Mouse (Mus musculus) midbrain, embryonic 12.5 days (tissue): ENCODE measurements around the gene Grm8. TPM values are rescaled to one million over a fixed set of nuclear protein-coding genes. Genes with fewer than 3 reads are reported as not detected.

Experiments used
- ATAC-seq: fragments of 200-750 bp; cut with Nextera tagmentation; 2 replicates; pipeline ENCODE4 v1.8.0; 2017; ENCODE audit warnings: low read depth, moderate TSS enrichment, moderate library complexity; ENCODE audit not compliant: low FRiP score
- H3K27ac ChIP-seq: fragments of 300-500 bp; sonication (generic); replicated peaks from 2 replicates; pipeline ENCODE4 v1.5.1; 2016; ENCODE audit warnings: mild to moderate bottlenecking
- H3K27me3 ChIP-seq: fragments of 300-500 bp; sonication (generic); 2 replicates; pipeline ENCODE4 v1.6.1; 2016; ENCODE audit warnings: mild to moderate bottlenecking
- H3K36me3 ChIP-seq: fragments of 300-500 bp; sonication (generic); 2 replicates; pipeline ENCODE4 v1.6.1; 2016
- H3K4me1 ChIP-seq: fragments of 300-500 bp; sonication (generic); 2 replicates; pipeline ENCODE4 v1.6.1; 2016
- H3K4me2 ChIP-seq: fragments of 300-500 bp; sonication (generic); replicated peaks from 2 replicates; pipeline ENCODE4 v1.6.1; 2016; ENCODE audit warnings: mild to moderate bottlenecking, moderate library complexity
- H3K4me3 ChIP-seq: fragments of 300-500 bp; sonication (generic); 2 replicates; pipeline ENCODE4 v1.5.1; 2016; ENCODE audit warnings: mild to moderate bottlenecking
- H3K9ac ChIP-seq: fragments of 300-500 bp; sonication (generic); replicated peaks from 2 replicates; pipeline ENCODE4 v1.6.1; 2016; ENCODE audit warnings: mild to moderate bottlenecking, moderate library complexity
- H3K9me3 ChIP-seq: fragments of 300-500 bp; sonication (generic); 2 replicates; pipeline ENCODE4 v1.6.1; 2016; ENCODE audit warnings: mild to moderate bottlenecking
- WGBS: fragments of 180-500 bp; shearing (Covaris S2); methylation state at CpG from one replicate; pipeline ENCODE4 v1.1.7; 2016; 5-methylcytosine and 5-hydroxymethylcytosine counted together
- polyA plus RNA-seq: library from polyadenylated mRNA; unstranded; fragments of >200 nt; fragmentation: Nextera tagmentation; extraction: Ambion mirVana; gene quantifications from 2 replicates; pipeline ENCODE4 v1.2.1, GENCODE M21; 2016

Grm8 gene
- polyA plus RNA-seq, 1 experiment from 2014 or later = 6.4 TPM

GRCm38 (mm10) chr6:27812789-27813188 is 322.2 kb downstream of the Grm8 start:
- Histone ChIP-seq H3K9me3 (no peaks in the 10 kb centered on the region), H3K36me3 (no peaks in the 10 kb centered on the region), H3K4me2 (no peak overlapping the region), H3K27ac (no peak overlapping the region), H3K27me3 (no peaks in the 10 kb centered on the region), H3K4me1 (no peaks in the 10 kb centered on the region), H3K9ac (no peak overlapping the region), H3K4me3 (no peak overlapping the region)
- ATAC-seq = no peak
- 68% methylated on average over 5 of the region's 5 CpGs for WGBS

DNA sequence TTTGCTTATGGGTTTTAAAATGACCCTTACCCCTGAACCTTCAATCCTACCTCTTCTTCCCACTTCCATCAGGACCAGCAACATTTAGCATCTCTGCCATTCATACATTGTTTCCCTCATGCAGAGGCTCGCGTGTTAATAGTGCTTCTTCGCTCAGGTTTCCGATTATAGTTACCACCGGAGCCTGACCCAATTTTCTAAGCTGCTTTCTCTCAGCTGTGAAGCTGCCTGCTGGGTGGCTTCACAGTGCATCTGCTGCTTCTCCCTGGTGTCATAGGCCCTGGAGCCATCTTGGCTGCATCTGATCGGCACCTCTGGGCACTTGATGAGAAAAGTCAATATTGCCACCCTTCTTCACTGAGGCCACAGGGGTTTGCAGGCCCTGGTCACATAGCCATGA is 325.0 kb downstream of the Grm8 start:
- no peak overlapping the region for H3K4me3 ChIP-seq
- no peaks in the 10 kb centered on the region for H3K4me1 ChIP-seq
- no peaks in the 10 kb centered on the region for H3K9me3 ChIP-seq
- 86% methylated on average over 6 of the region's 6 CpGs for WGBS
- no peak overlapping the region for H3K9ac ChIP-seq
- no peaks in the 10 kb centered on the region for H3K36me3 ChIP-seq
- H3K27me3 ChIP-seq = no peaks in the 10 kb centered on the region
- H3K27ac ChIP-seq = no peak overlapping the region
- H3K4me2 ChIP-seq = no peak overlapping the region
- no peak for ATAC-seq

DNA sequence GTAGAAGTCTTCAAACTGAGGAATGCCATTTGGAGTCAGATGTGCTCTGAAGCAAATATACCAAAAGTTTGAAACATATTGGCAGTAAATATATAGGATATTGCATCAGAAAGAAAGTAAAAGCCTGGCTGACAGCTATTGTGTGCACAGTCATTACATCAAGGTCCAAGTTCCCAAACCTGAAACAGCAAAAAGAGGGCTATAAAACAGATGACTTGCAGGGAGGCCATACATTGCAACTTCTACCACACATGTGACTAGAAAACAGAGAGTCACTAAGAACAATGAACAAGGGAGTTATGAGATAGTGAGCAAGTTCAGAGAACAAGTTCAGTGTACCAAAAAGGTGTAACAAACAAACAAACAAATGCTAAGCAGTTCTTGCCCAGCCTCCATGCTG is 328.2 kb downstream of the Grm8 start:
- no peaks in the 10 kb centered on the region for H3K36me3 ChIP-seq
- no peak overlapping the region for H3K4me3 ChIP-seq
- H3K27ac ChIP-seq = no peak overlapping the region
- no peaks in the 10 kb centered on the region for H3K4me1 ChIP-seq
- no peak for ATAC-seq
- no peak overlapping the region for H3K9ac ChIP-seq
- no peak overlapping the region for H3K4me2 ChIP-seq
- H3K27me3 ChIP-seq = no peaks in the 10 kb centered on the region
- H3K9me3 ChIP-seq = no peaks in the 10 kb centered on the region

DNA sequence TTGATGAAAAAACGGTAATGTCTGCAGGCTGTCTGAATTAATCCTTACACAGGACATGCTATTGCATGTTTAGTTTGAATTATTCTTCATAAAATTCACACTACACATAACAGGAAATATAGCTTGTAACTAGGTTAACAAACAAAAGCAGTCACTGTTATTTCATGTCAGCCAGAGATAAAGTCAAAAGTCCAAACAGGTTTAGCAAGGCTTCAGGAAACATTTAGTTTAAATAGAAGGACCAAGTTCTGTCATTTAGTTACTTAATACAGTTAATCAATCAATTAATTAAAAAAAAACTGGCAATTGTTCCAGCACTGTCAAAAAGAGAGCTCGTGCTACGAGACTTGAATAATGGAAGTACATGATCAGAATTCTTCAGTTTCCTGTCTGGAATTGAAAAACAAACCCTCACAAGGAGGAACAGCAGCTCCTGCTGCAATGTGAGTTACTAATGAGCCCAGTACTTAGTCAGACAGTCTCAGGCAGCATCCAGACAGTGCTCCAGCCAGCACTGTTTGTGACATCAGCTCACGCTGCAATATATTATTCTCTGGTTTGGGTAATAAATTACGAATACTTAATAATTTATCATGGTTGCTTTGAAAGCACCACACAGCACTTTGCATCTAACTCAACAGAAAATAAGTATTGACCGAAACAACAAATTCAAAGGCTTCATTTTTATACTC is 334.0 kb downstream of the Grm8 start:
- H3K4me3 ChIP-seq = no peak overlapping the region
- 80% methylated on average over 6 of the region's 6 CpGs for WGBS
- no peak overlapping the region for H3K4me2 ChIP-seq
- no peaks in the 10 kb centered on the region for H3K36me3 ChIP-seq
- no peak overlapping the region for H3K9ac ChIP-seq
- H3K27ac ChIP-seq = no peak overlapping the region
- no peak for ATAC-seq
- no peaks in the 10 kb centered on the region for H3K4me1 ChIP-seq
- H3K9me3 ChIP-seq = no peaks in the 10 kb centered on the region
- no peaks in the 10 kb centered on the region for H3K27me3 ChIP-seq

- no peak overlapping the region for H3K4me2 ChIP-seq
- H3K4me3 ChIP-seq = no peak overlapping the region
- H3K27me3 ChIP-seq = no peaks in the 10 kb centered on the region
- H3K4me1 ChIP-seq = no peaks in the 10 kb centered on the region
- H3K36me3 ChIP-seq = no peaks in the 10 kb centered on the region
- ATAC-seq = no peak
- no peak overlapping the region for H3K9ac ChIP-seq
- WGBS = 91% methylated on average over 3 of the region's 3 CpGs
- H3K9me3 ChIP-seq = no peaks in the 10 kb centered on the region
- H3K27ac ChIP-seq = no peak overlapping the region
Observed at GRCm38 (mm10) chr6:27798735-27799134, 336.2 kb downstream of the Grm8 start.

- ATAC-seq = no peak
- Histone ChIP-seq H3K27me3 (no peaks in the 10 kb centered on the region), H3K4me3 (no peak overlapping the region), H3K9me3 (no peaks in the 10 kb centered on the region), H3K27ac (no peak overlapping the region), H3K36me3 (no peaks in the 10 kb centered on the region), H3K4me2 (no peak overlapping the region), H3K4me1 (no peaks in the 10 kb centered on the region), H3K9ac (no peak overlapping the region)
- 94% methylated on average over 3 of the region's 3 CpGs for WGBS
Observed at GRCm38 (mm10) chr6:27789566-27789965, 345.4 kb downstream of the Grm8 start.

DNA sequence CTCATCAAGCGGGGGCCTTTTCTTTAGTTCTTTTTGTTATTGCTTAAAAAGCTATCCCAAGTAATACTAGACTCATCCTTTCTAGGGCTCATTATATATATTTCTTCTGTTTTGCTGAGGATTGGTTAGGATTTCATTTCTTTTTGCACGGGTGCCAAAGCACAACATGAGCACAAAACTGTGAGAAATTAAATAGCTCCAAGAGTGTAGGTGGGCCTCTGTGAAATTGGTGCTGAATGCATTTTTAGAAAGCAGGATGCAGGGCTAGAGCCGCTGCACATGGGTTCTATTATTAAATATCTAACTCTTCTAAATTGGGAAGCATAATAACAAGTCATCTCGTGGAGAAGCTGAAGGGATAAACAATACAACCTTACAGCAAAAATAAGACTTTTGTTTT is 345.8 kb downstream of the Grm8 start:
- no peak for ATAC-seq
- Histone ChIP-seq H3K4me2 (no peak overlapping the region), H3K27me3 (no peaks in the 10 kb centered on the region), H3K4me3 (no peak overlapping the region), H3K9ac (no peak overlapping the region), H3K27ac (no peak overlapping the region), H3K4me1 (no peaks in the 10 kb centered on the region), H3K36me3 (no peaks in the 10 kb centered on the region), H3K9me3 (no peaks in the 10 kb centered on the region)
- WGBS = 83% methylated on average over 4 of the region's 4 CpGs

DNA sequence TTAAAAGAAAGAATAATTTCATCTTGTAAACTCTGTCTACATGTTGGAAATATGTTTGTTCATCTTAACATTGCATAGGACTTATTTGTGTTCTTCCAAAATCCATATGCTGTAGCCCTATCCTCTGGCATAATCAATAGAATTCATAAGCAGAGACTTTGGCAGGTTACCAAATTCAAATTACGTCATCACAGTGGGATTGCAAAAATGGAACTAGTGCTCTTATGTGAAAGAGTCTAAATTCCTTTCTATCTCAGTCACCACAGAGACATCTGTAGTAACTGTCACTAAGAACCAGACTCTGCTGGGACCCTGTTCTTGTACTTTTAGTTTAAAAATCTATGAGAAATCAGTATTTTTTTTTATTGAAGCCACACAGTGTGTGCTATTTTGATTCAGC is 352.7 kb downstream of the Grm8 start:
- Histone ChIP-seq H3K4me3 (no peak overlapping the region), H3K4me2 (no peak overlapping the region), H3K27me3 (no peaks in the 10 kb centered on the region), H3K4me1 (no peaks in the 10 kb centered on the region), H3K9ac (no peak overlapping the region), H3K36me3 (no peaks in the 10 kb centered on the region), H3K27ac (no peak overlapping the region), H3K9me3 (no peaks in the 10 kb centered on the region)
- 87% methylated on average over 1 of the region's 1 CpGs for WGBS
- no peak for ATAC-seq

- 76% methylated on average over 3 of the region's 3 CpGs for WGBS
- H3K9ac ChIP-seq = no peak overlapping the region
- no peaks in the 10 kb centered on the region for H3K27me3 ChIP-seq
- H3K27ac ChIP-seq = no peak overlapping the region
- ATAC-seq = no peak
- no peaks in the 10 kb centered on the region for H3K4me1 ChIP-seq
- no peaks in the 10 kb centered on the region for H3K9me3 ChIP-seq
- H3K4me2 ChIP-seq = no peak overlapping the region
- no peak overlapping the region for H3K4me3 ChIP-seq
- H3K36me3 ChIP-seq = no peaks in the 10 kb centered on the region
Observed at GRCm38 (mm10) chr6:27781371-27781770, 353.6 kb downstream of the Grm8 start.

DNA sequence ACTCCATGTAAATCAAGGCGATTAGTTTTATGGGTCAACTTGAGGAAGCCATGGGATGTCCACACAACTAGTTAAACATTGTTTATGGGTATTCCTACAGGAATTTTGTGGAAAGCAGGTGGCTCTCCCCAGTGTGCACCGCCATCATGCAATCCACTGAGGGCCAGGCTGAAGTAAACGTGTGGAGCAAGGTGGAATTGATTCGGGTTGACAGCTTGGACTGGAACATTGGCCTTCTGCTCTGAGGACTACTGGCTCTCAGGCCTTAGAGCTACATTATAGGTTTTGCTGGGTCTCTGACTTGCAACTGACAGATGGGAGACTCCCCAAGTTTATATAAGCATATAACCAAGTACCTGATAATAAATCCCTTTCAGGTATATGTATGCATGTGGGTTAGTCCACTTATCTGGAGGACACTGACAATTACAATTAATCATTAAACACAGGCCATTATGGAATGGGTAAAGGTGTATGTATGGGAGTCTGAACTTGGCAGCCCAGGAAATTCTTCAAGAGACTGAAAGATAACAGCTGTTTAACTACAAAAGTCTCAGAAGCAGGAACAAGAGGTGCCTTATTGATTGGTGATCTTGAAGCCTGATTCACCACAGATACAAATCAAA is 359.2 kb downstream of the Grm8 start:
- Histone ChIP-seq H3K36me3 (no peaks in the 10 kb centered on the region), H3K9ac (no peak overlapping the region), H3K9me3 (no peaks in the 10 kb centered on the region), H3K27ac (no peak overlapping the region), H3K4me3 (no peak overlapping the region), H3K27me3 (no peaks in the 10 kb centered on the region), H3K4me1 (no peaks in the 10 kb centered on the region), H3K4me2 (no peak overlapping the region)
- no peak for ATAC-seq
- WGBS = 93% methylated on average over 4 of the region's 4 CpGs

DNA sequence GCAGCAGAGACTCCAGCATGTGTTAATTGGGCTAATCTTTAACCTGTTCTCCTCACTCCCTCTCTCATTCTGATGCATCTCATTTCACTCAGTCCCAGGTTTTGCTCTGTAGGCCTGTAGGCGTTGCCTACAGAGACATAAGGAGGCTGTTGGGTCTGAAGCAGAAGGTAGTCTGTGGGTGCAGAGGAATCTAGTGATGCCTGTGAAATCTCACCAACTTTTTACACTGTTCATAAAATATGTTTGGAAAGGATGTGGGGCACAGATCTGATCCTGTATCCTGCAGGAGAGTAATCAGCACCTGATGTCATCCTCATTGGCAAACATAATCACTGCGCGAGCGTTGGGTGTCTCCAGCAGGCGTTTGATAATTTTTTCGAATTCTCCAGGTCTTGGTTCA is 372.9 kb downstream of the Grm8 start:
- WGBS = 89% methylated on average over 6 of the region's 6 CpGs
- H3K4me2 ChIP-seq = no peak overlapping the region

GRCm38 (mm10) chr6:27753290-27753829 is 381.6 kb downstream of the Grm8 start:
- Histone ChIP-seq H3K9me3 (no peaks in the 10 kb centered on the region), H3K27ac (no peak overlapping the region), H3K4me1 (no peaks in the 10 kb centered on the region), H3K9ac (no peak overlapping the region), H3K4me2 (no peak overlapping the region), H3K36me3 (no peaks in the 10 kb centered on the region), H3K27me3 (no peaks in the 10 kb centered on the region), H3K4me3 (no peak overlapping the region)
- no peak for ATAC-seq
- 97% methylated on average over 2 of the region's 2 CpGs for WGBS

More for the DNA sequence above, 372.9 kb downstream of the Grm8 start:
- Histone ChIP-seq H3K27me3 (no peaks in the 10 kb centered on the region), H3K36me3 (no peaks in the 10 kb centered on the region), H3K4me3 (no peak overlapping the region), H3K9me3 (no peaks in the 10 kb centered on the region), H3K4me1 (no peaks in the 10 kb centered on the region), H3K9ac (no peak overlapping the region), H3K27ac (no peak overlapping the region)
- no peak for ATAC-seq
